Mouse (Mus musculus): Measurements from ENCODE around the gene Canx.

DNA sequence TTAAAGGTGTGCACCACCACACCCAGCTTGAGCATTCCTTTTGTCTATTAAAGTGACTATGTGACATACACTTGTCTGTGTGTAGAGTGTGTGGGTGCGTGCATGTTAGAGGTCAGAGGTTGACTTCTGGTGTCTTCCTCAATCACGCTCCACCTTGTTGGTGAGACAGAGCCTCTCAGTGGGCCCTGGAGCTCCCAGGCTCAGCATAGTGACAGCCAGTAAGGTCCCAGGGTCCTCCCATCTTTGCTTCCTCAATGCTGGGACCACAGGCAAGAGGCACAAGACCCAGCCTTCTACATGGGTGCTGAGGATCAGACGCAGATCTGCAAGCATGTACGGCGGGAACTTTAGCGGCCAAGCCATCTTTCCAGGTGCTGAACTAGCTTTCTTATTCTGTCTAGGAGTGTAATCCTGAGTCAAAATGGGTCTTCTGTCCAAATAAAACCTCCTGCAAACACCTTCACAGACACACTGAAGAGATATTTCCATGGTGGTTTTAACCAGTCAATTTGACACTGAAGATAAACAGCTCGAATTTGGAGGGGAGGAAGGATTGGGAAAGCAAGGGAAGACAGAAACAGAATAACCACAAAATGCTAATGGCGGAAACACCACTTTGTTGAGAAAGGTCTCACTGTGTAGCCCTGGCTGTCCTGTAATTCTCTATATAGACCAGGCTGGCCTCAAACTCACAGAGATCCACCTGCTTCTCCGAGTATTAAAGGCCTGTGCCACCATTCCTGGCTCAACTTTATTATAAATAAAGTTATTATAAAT lies 21.0 kb upstream of the Canx start:
- TF ChIP-seq CTCF (IDR thresholded peaks at IDR 0.05; ENCODE audit: insufficient read depth, low read depth, low read length) (no peak), POLR2A (IDR thresholded peaks at IDR 0.05; ENCODE audit: insufficient read depth, low read depth, low read length) (no peak)
